In the genomic region with DNA sequence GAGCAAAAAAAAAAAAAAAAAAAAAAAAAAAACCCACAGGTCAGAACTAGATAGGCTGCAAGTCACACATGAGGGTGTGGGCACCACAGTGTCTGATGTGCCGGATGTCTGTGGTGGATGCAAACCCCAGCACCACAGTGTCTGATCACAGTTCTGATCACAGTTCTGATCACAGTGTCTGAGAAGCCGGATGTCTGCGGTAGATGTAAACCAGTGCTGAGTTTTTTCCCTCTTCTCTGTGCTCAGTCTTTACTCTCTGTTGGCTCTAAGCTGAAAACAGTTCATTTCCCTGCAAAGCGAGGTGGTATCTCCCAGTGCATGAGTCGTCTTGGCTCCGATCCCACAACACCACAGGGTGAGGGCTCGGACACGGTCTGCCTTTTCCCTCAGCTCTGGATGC, we compare ENCODE assay signal across 19 mouse cellular contexts. TPM values are rescaled to one million over a fixed set of nuclear protein-coding genes. Genes with fewer than 3 reads are reported as not detected.
A peak's percentile ranks its signal among the peaks of the same experiment; 100 is the strongest.
DNase-seq lines count a peak whose midpoint lies in the region; ATAC-seq and TF ChIP-seq lines count a peak whose summit lies in the region.
"Not testable (repeated sequence)": the region's sequence is repeated elsewhere in the genome, so short reads cannot be mapped to it uniquely, and the experiment has no call there.
"Had no signal": no experiment of that assay in that cellular context is flagged by ENCODE, and none has a peak within 500 bp of the region (broad histone marks: within the 10 kb centered on the region; RNA-seq: fewer than 3 reads in every experiment).

No protein-coding gene starts in this region.

- DNase-seq in MEL (ENCODE audit: low read depth, low spot score) = peak; percentile 38
- peak; percentile 47 for DNase-seq in adrenal gland, postnatal 25 days
- peak; percentile 55 for DNase-seq in thymus, postnatal 0 days (ENCODE audit: low spot score)

- H3K27ac ChIP-seq in MEL (ENCODE audit: control insufficient read depth, low read depth, low read length) = not testable (repeated sequence)

- H3K9ac ChIP-seq in MEL (ENCODE audit: control insufficient read depth, low read depth, low read length, poor library complexity, severe bottlenecking) = not testable (repeated sequence)

- TF ChIP-seq CTCF in MEL (IDR thresholded peaks at IDR 0.05 in 2 of 3, conservative IDR thresholded peaks at IDR 0.05 in 1 of 3; ENCODE audit: control insufficient read depth in 1 of 3, insufficient read depth in 1 of 3, low read depth in 2 of 3, low read length in 3 of 3, poor library complexity in 1 of 3, severe bottlenecking in 1 of 3) = not testable (repeated sequence)

- H3K4me1 ChIP-seq in MEL (ENCODE audit: control insufficient read depth in 1 of 2, insufficient read depth in 2 of 2, low read length in 2 of 2) = not testable (repeated sequence)

- not testable (repeated sequence) for H3K79me2 ChIP-seq in MEL (ENCODE audit: control insufficient read depth, insufficient read depth, low read length, poor library complexity)

- not testable (repeated sequence) for H3K4me3 ChIP-seq in MEL (ENCODE audit: control insufficient read depth in 1 of 2, insufficient read depth in 1 of 2, low read depth in 2 of 2, low read length in 2 of 2)

- H3K9me3 ChIP-seq in MEL (replicated peaks; ENCODE audit: insufficient read depth, low read length) = not testable (repeated sequence)

- TF ChIP-seq EP300 in MEL (IDR thresholded peaks at IDR 0.05; ENCODE audit: low read depth in 1 of 2, low read length in 2 of 2) = not testable (repeated sequence)

- TF ChIP-seq POLR2A in MEL (IDR thresholded peaks at IDR 0.05; ENCODE audit: control insufficient read depth in 1 of 2, insufficient read depth in 1 of 2, low read depth in 1 of 2, low read length in 2 of 2, poor library complexity in 1 of 2) = not testable (repeated sequence)

- not testable (repeated sequence) for TF ChIP-seq RAD21 in MEL (IDR thresholded peaks at IDR 0.05; ENCODE audit: low read depth, low read length)

- ATAC-seq in granulocyte monocyte progenitor cell, adult 5-6 weeks (replicated peaks; ENCODE audit: poor library complexity, severe bottlenecking) = peak; percentile 35
- ATAC-seq in hematopoietic stem cell, adult 5-6 weeks (replicated peaks in 1 of 2; ENCODE audit: insufficient read depth in 1 of 2, low FRiP score in 2 of 2, low TSS enrichment in 1 of 2, low read depth in 1 of 2, poor library complexity in 2 of 2, severe bottlenecking in 2 of 2) = 0 out of 4 replicates have a peak, but pooled peaks have one; percentile 14 to 19
- ATAC-seq in megakaryocyte, adult 5-6 weeks (ENCODE audit: poor library complexity, severe bottlenecking) = peak; percentile 87
- ATAC-seq in neutrophil, adult 5-6 weeks (ENCODE audit: extremely low read depth, insufficient number of reproducible peaks, low FRiP score, poor library complexity, severe bottlenecking) = peak; percentile 64; the same call in 1 of the 2 replicates

- H3K27me3 ChIP-seq in MEL (ENCODE audit: control insufficient read depth in 1 of 2, insufficient read depth in 2 of 2, low read length in 2 of 2) = not testable (repeated sequence)

- not testable (repeated sequence) for H3K36me3 ChIP-seq in MEL (ENCODE audit: control insufficient read depth in 1 of 2, insufficient read depth in 2 of 2, low read length in 2 of 2)

TF ChIP-seq in MEL, 35 proteins besides CTCF, POLR2A, EP300 and RAD21:
- TF ChIP-seq ZNF384 (IDR thresholded peaks at IDR 0.05; ENCODE audit: low read depth, low read length) (peak; percentile 84), RCOR1 (IDR thresholded peaks at IDR 0.05; ENCODE audit: low read depth, low read length) (peak; percentile 58; the same call in 1 of the 2 replicates), GATA1 (IDR thresholded peaks at IDR 0.05; ENCODE audit: low read depth, low read length) (0 out of 2 replicates have a peak, but pooled peaks have one; percentile 5)

RNA-seq across cellular contexts. Expression of gene Apol9b, which starts 4.5 kb away (rescaled TPM):
- total RNA-seq in MEL (2012; rRNA removed) = not detected in 2 replicates
- not detected for polyA plus RNA-seq in MEL (2012; ENCODE audit: insufficient read depth in 1 of 2, insufficient read length in 2 of 2, low read depth in 1 of 2, low replicate concordance in 2 of 2, missing spikeins in 1 of 2)
- total RNA-seq in adrenal gland, postnatal 25 days (2021) = 0.76 and 1.2 TPM in 2 replicates
- not detected in 2 replicates for total RNA-seq in granulocyte monocyte progenitor cell, adult 5-6 weeks (2014; fragmentation: Nextera tagmentation)
- total RNA-seq in granulocyte monocyte progenitor cell, adult 5-6 weeks (2017) = not detected in 2 replicates
- total RNA-seq in hematopoietic stem cell, adult 5-6 weeks (2017) = 1.2 and 1.5 TPM in 2 replicates
- not detected in 2 replicates for total RNA-seq in megakaryocyte, adult 5-6 weeks (2015)
- total RNA-seq in megakaryocyte, adult 5-6 weeks (2017) = not detected in 2 replicates
- total RNA-seq in neutrophil, adult 5-6 weeks (2017) = 0.47 TPM in 1 of 2 replicates, not detected in the other
- 1.6 and 2.3 TPM in 2 replicates for polyA plus RNA-seq in thymus, postnatal 0 days (2015; fragmentation: Nextera tagmentation; extraction: Ambion mirVana)
- total RNA-seq: gastrocnemius, adult 8-10 months; heart, adult 2 months; heart, postnatal 25 days; layer of hippocampus, adult 8-10 months; left cerebral cortex, adult 18-20 months had no signal
- polyA plus RNA-seq: forebrain, embryonic 11.5 days; limb, embryonic 10.5 days; liver, embryonic 11.5 days; midbrain, embryonic 16.5 days had no signal

RNA-seq across cellular contexts. Expression of gene Apol8, which starts 23.4 kb away (rescaled TPM):
- 0.39 and 1.4 TPM in 2 replicates for total RNA-seq in MEL (2012; rRNA removed)
- under 1 TPM in 1 of 2 experiments, not detected in 1; 0.74 TPM for polyA plus RNA-seq in MEL (2012; ENCODE audit: insufficient read depth in 1 of 2, insufficient read length in 2 of 2, low read depth in 1 of 2, low replicate concordance in 2 of 2, missing spikeins in 1 of 2)
- total RNA-seq in adrenal gland, postnatal 25 days (2021) = not detected in 2 replicates
- total RNA-seq in granulocyte monocyte progenitor cell, adult 5-6 weeks (2014; fragmentation: Nextera tagmentation) = not detected in 2 replicates
- total RNA-seq in granulocyte monocyte progenitor cell, adult 5-6 weeks (2017) = 0.04 TPM in 1 of 2 replicates, not detected in the other
- 0.75 and 1.7 TPM in 2 replicates for total RNA-seq in hematopoietic stem cell, adult 5-6 weeks (2017)
- 0.16 and 1.3 TPM in 2 replicates for total RNA-seq in megakaryocyte, adult 5-6 weeks (2015)
- 0.16 and 0.26 TPM in 2 replicates for total RNA-seq in megakaryocyte, adult 5-6 weeks (2017)
- 0.81 and 2.5 TPM in 2 replicates for total RNA-seq in neutrophil, adult 5-6 weeks (2017)
- 0.06 TPM in 1 of 2 replicates, not detected in the other for polyA plus RNA-seq in thymus, postnatal 0 days (2015; fragmentation: Nextera tagmentation; extraction: Ambion mirVana)
- total RNA-seq: heart, postnatal 25 days had no signal
- polyA plus RNA-seq: heart, adult 2 months; lung, adult 2 months; neural tube, embryonic 13.5 days had no signal

RNA-seq across cellular contexts. Expression of gene Apol7e, which starts 34.7 kb away (rescaled TPM):
- not detected in 2 replicates for total RNA-seq in MEL (2012; rRNA removed)
- not detected for polyA plus RNA-seq in MEL (2012; ENCODE audit: insufficient read depth in 1 of 2, insufficient read length in 2 of 2, low read depth in 1 of 2, low replicate concordance in 2 of 2, missing spikeins in 1 of 2)
- not detected in 2 replicates for total RNA-seq in adrenal gland, postnatal 25 days (2021)
- total RNA-seq in granulocyte monocyte progenitor cell, adult 5-6 weeks (2014; fragmentation: Nextera tagmentation) = not detected in 2 replicates
- 1.4 TPM in 1 of 2 replicates, not detected in the other for total RNA-seq in granulocyte monocyte progenitor cell, adult 5-6 weeks (2017)
- total RNA-seq in hematopoietic stem cell, adult 5-6 weeks (2017) = 11.5 and 12.3 TPM in 2 replicates
- total RNA-seq in megakaryocyte, adult 5-6 weeks (2015) = 1.4 and 3.2 TPM in 2 replicates
- total RNA-seq in megakaryocyte, adult 5-6 weeks (2017) = 0.66 and 1.6 TPM in 2 replicates
- 4.7 and 8.2 TPM in 2 replicates for total RNA-seq in neutrophil, adult 5-6 weeks (2017)
- 7.2 and 8.1 TPM in 2 replicates for polyA plus RNA-seq in thymus, postnatal 0 days (2015; fragmentation: Nextera tagmentation; extraction: Ambion mirVana)
- total RNA-seq: gastrocnemius, adult 8-10 months; heart, postnatal 25 days; layer of hippocampus, adult 8-10 months; left cerebral cortex, adult 18-20 months had no signal
- polyA plus RNA-seq: forebrain, embryonic 11.5 days; hindbrain, embryonic 16.5 days; limb, embryonic 10.5 days; liver, embryonic 11.5 days; midbrain, embryonic 16.5 days had no signal

Comparison
In these comparisons a context has a peak if more than half of its experiments do, and no peak if none do; other contexts are left out.
1. ATAC-seq: peak in every context shown above with its lines; median percentile 87 in megakaryocyte, adult 5-6 weeks; 64 in neutrophil, adult 5-6 weeks; 35 in granulocyte monocyte progenitor cell, adult 5-6 weeks; 16 in hematopoietic stem cell, adult 5-6 weeks.